Mouse (Mus musculus) olfactory bulb, adult 2 months (tissue): ENCODE measurements around the gene Yeats4.

Source experiments
- CTCF ChIP-seq: fragments of 200-500 bp; IDR thresholded peaks from 2 replicates; pipeline ENCODE4 v1.5.1; 2012; ENCODE audit warnings: low read depth, mild to moderate bottlenecking, low read length, moderate library complexity; ENCODE audit not compliant: insufficient read depth
- POLR2A ChIP-seq: fragments of 200-500 bp; IDR thresholded peaks from 2 replicates; pipeline ENCODE4 v1.6.1; 2012; ENCODE audit warnings: mild to moderate bottlenecking, low read depth, low read length, moderate library complexity; ENCODE audit not compliant: insufficient read depth

DNA sequence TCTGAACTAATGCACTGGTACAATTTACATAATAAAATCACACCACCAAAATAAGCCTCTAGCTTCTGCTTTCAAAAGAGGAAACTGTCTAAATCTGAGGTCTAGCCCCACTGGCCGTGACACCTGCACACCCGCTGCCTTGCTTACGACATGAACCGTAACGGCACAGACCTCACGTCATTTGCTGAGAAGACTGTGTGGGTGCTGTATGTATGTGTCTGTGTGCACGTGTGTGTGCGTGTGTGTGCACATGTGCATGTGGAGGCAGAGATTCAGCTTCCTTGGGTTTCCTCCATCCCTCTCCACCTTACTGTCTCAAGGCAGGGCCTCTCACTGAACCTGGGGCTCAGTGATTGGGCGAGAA lies 8.2 kb downstream of the Yeats4 start:
- TF ChIP-seq CTCF: no peak
- no peak for TF ChIP-seq POLR2A
